Mouse (Mus musculus) lung, postnatal 10 days (tissue): ENCODE measurements around the gene Mettl13.

Experiments
- DNase-seq: peaks from one replicate; pipeline ENCODE4 v3.0.0; 2021

The Mettl13 gene

GRCm38 (mm10) chr1:162548016-162548916 is at the start of gene Mettl13:
TSS of gene Mettl13 (minus strand) at chr1:162548551.
- DNase-seq: peak; percentile 93

- no peak for DNase-seq
Observed at GRCm38 (mm10) chr1:162597379-162598102, 49.2 kb upstream of the Mettl13 start.

- no peak for DNase-seq
Observed at GRCm38 (mm10) chr1:162590415-162590997, 42.2 kb upstream of the Mettl13 start.

GRCm38 (mm10) chr1:162589443-162589842 is 41.1 kb upstream of the Mettl13 start:
- peak; percentile 28 for DNase-seq

GRCm38 (mm10) chr1:162588606-162589005 is 40.3 kb upstream of the Mettl13 start:
- DNase-seq: peak; percentile 9

- DNase-seq: no peak
Observed at GRCm38 (mm10) chr1:162586282-162586681, 37.9 kb upstream of the Mettl13 start.

- no peak for DNase-seq
Observed at GRCm38 (mm10) chr1:162582884-162583283, 34.5 kb upstream of the Mettl13 start.

GRCm38 (mm10) chr1:162575098-162575497 is 26.7 kb upstream of the Mettl13 start:
- no peak for DNase-seq

GRCm38 (mm10) chr1:162570931-162571601 is 22.7 kb upstream of the Mettl13 start:
- DNase-seq: peak; percentile 15

GRCm38 (mm10) chr1:162570260-162570748 is 22.0 kb upstream of the Mettl13 start, which contains the start of gene Vamp4:
TSS of gene Vamp4 (plus strand) at chr1:162570515.
- DNase-seq: peak; percentile 96

GRCm38 (mm10) chr1:162567351-162567750 is 19.0 kb upstream of the Mettl13 start:
- no peak for DNase-seq

- peak; percentile 60 for DNase-seq
Observed at GRCm38 (mm10) chr1:162564992-162565391, 16.6 kb upstream of the Mettl13 start.

- DNase-seq: no peak
Observed at GRCm38 (mm10) chr1:162563236-162563635, 14.9 kb upstream of the Mettl13 start.

GRCm38 (mm10) chr1:162554193-162554592 is 5.8 kb upstream of the Mettl13 start:
- DNase-seq: no peak

GRCm38 (mm10) chr1:162552956-162553355 is 4.6 kb upstream of the Mettl13 start:
- no peak for DNase-seq

GRCm38 (mm10) chr1:162549615-162550283 is 1.4 kb upstream of the Mettl13 start:
- peak; percentile 29 for DNase-seq

GRCm38 (mm10) chr1:162548917-162549613 is 714 bp upstream of the Mettl13 start:
- DNase-seq: no peak

GRCm38 (mm10) chr1:162547607-162548006 is 744 bp downstream of the Mettl13 start:
- no peak for DNase-seq

- no peak for DNase-seq
Observed at GRCm38 (mm10) chr1:162543231-162543630, 5.1 kb downstream of the Mettl13 start.

GRCm38 (mm10) chr1:162533766-162534560 is 14.4 kb downstream of the Mettl13 start:
- no peak for DNase-seq

GRCm38 (mm10) chr1:162532330-162532729 is 16.0 kb downstream of the Mettl13 start:
- DNase-seq: no peak
